Mouse (Mus musculus) adrenal gland, adult 18-20 months (tissue): ENCODE data around the gene Lrrc17. TPM values are rescaled to one million over a fixed set of nuclear protein-coding genes. Genes with fewer than 3 reads are reported as not detected.

ENCODE experiments used
- DNase-seq, 2 experiments: peaks; one replicate each; pipeline ENCODE4 v3.0.0; 2021 to 2022; ENCODE audit warnings: low spot score in 2 of 2
- long read RNA-seq, 2 experiments: library from polyadenylated mRNA; stranded (forward); transcript quantifications; one replicate each; pipeline ENCODE4 v2.0.0; 2021
- total RNA-seq, 2 experiments: library from RNA; stranded (reverse); gene quantifications; 1 replicate in 1 of 2; 2 replicates in 1 of 2; pipeline ENCODE4 v1.2.3; 2021

Lrrc17 gene
- total RNA-seq, result 1 to 10 TPM; 3.0 to 3.4 TPM
- long read RNA-seq, experiment 1, partial matches to known transcripts, result 0 of 1 reads
- long read RNA-seq, experiment 1, other reads (novel, unspliced or antisense), result 0 of 1 reads
- long read RNA-seq, experiment 2, partial matches to known transcripts, result 0 of 3 reads
- long read RNA-seq, experiment 2, other reads (novel, unspliced or antisense), result 0 of 3 reads

- no peak for DNase-seq
Measured at GRCm38 (mm10) chr5:21543409-21544201, at the start of gene Lrrc17. TSS of gene Lrrc17 (plus strand) at chr5:21543559.

DNA sequence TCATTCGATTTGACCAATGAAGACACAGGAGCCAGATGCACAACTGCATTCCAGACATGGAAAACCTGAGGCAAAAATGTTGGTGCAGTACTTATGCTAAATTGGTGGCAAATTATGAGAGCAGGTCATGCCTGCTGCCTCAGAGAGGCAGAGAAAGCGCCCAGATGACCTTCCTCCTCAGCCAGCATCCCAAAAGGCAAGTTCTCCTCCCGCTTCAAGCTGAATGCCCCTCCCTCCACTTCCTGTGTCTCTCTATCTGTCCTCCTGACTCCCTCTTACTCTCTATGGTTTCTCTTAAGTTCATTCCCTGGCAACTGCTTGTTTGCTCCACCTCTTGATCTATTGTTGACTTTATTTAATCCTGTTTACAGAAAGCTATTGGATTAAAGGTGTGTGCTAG is 48.6 kb upstream of the Lrrc17 start:
- DNase-seq, result no peak

DNA sequence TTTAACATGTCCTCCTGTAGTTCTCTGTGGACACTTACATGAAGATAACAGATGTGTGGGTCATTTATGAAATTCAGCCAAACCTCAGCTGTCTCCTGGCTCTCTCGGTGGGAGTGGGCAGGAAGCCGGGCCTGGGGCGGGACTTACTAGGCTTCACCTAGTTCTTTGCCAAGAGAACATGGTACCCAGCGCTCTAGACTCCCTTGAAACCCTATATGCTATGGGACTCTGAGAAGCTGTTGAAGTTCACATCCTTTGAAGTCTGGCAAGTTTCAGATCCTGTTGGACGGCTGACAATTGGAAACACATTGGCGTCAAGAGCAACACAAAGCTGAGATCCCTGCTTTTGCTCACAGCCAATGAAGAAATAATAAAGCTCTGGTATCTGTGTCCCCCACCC is 47.0 kb upstream of the Lrrc17 start:
- no peak for DNase-seq

DNA sequence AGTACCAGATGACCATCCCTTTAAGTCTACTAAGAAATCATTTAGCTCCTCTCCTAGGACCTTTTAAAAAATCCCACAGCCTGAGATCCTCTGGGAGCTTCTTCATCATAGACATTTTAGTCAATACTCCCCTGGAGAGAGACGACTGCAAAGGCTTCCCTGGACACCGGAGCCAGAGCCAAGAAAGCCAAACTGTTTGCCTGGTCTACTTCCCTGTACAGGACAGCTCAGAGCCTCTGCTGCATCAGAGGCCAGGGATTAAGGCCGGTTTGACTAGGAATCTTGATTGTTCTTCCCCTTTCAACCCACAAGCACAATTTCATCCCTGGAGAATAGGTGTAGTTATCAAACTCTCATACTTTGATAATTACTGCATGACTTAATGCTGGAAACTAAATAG is 46.5 kb upstream of the Lrrc17 start:
- no peak for DNase-seq

DNA sequence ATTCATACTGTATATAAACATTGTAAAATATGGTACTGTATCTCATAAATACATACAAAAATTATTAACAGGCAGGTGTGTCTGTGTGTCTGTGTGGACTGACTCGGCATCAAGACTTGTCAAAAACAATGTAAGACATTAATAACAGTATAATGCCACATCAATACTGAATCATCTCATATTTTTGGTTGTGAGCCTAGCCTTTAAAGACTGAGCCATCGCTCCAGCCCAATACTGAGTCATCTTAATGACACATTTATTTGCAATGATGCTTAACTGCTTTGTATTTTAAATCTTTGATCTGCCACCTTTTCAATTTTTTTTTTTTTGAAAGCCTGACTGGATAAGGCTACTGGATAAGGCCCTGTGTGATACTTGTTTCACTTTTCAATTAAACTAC is 44.9 kb upstream of the Lrrc17 start:
- DNase-seq, result no peak

DNA sequence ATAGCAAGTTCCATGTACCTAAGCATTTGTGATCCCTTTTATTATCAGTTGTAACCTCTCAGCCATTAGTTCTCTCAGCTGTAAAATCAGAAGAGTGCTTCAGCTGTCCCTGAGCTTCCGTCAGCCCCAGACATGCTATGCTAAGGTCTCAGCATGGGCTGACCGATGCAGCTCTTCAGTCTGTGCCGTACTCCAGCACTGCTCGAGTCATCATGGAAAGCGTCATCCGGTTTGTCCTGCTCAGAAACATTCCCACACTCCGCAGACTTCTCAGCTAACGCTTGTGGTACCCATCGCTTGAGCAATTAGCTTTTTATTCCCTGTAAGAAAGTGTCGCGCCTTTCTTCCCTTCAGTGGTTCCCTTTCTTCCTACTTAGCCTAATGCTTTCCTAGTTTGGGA is 44.4 kb upstream of the Lrrc17 start:
- no peak for DNase-seq

DNA sequence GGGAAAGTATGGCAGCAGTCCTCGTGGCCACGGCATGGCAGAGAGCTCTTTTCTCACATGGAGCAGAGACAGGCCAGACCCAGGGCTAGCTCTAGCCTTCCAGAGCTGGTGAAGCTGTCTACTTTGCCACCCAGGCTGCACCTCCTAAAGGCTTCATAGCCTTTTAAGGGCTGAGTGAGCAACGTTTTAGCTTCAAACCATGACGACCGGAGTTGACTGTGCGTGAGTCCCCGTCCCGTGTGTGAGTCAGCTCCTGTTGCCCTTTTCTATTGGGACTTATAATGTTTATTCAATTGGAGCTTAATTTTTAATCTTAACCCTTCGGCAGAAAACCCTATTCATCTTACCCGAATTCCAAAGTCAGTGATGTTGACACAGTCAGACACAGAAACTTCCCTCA is 43.2 kb upstream of the Lrrc17 start:
- DNase-seq, result no peak

DNA sequence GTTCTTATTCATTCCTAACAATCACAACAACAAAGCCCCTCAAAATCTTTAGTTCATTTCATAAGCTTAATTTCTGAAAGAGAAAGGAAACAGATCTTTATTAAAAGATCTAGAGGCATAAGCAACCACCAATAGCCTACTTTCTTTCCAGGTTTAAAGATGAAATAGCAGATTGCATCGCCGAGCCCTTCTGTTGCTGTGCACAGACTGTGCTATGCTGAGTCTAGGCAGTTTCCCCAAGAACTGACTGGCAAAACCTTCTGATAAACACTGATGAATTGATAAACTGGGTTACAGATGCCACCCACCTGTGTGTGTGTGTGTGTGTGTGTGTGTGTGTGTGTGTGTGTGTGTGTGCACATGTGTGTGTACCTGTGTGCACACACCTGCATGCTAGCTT is 42.4 kb upstream of the Lrrc17 start:
- DNase-seq, result no peak

GRCm38 (mm10) chr5:21502936-21503610 is 40.3 kb upstream of the Lrrc17 start:
- DNase-seq, result no peak

GRCm38 (mm10) chr5:21505159-21505558 is 38.2 kb upstream of the Lrrc17 start:
- no peak for DNase-seq

GRCm38 (mm10) chr5:21506887-21507286 is 36.5 kb upstream of the Lrrc17 start:
- no peak for DNase-seq

- no peak for DNase-seq
Measured at GRCm38 (mm10) chr5:21509801-21510200, 33.6 kb upstream of the Lrrc17 start.

DNA sequence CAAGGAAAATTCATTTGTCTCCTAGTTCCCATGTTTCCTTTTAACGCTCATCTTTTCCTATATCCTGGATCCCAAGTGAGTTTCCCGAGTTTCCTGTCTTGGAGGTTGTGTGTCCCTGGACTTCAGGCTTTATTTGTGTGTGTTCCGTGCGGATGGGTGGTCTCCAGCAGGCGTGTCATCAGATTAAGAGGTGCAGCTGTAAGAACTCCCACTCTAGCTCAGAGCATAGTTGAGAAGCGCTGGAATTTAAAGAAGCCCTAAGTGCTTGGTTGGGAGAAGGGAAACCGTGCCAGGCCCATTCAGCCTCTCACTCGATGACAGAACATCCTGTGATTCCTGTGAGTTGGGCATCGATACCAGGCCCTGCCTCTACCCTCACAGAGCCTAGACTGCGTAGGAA is 30.0 kb upstream of the Lrrc17 start:
- DNase-seq, result no peak

DNA sequence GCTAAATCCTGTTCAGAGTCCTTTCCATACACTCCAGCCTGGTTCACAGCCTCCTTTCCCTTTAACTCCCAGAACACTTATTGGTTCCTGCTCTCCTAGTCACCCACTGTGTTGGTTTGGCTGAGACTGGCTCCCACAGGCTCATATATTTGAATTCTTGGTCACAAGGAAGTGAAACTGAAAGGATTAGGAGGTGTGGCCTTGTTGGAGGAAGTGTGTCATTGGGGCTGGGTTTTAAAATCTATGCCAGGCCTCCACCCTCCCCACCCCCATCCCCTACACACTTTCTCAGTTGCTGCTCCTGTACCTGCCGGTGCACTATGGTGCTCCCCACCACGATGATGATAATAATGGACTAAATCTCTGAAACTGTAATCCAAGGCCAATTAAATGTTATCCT is 25.8 kb upstream of the Lrrc17 start:
- no peak for DNase-seq

DNA sequence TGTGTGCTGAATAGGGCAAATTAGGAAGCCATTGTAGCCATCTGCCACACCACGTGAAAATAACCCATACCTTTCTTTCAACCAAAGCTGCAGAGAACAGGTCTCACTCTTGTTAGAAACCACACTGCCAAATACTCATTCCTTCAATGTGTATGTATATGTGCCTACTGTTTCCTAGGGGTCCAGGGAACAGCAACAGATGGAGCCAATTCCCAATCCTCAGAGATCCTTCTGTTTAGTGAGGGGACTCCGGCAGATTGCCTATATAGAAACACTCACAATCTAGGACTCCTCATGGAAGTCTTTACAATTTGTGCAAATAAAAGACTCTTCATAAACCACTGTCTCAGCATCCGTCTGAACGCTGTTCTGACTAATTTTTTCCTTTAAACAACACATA is 25.2 kb upstream of the Lrrc17 start:
- no peak for DNase-seq

- DNase-seq, result no peak
Measured at GRCm38 (mm10) chr5:21519166-21519565, 24.2 kb upstream of the Lrrc17 start.

GRCm38 (mm10) chr5:21526835-21527485 is 16.4 kb upstream of the Lrrc17 start:
- DNase-seq, result no peak

- no peak for DNase-seq
Measured at GRCm38 (mm10) chr5:21527488-21527911, 15.9 kb upstream of the Lrrc17 start.

GRCm38 (mm10) chr5:21528068-21528842 is 15.1 kb upstream of the Lrrc17 start:
- no peak for DNase-seq

GRCm38 (mm10) chr5:21529110-21529720 is 14.1 kb upstream of the Lrrc17 start:
- no peak for DNase-seq

- DNase-seq, result no peak
Measured at GRCm38 (mm10) chr5:21532126-21532525, 11.2 kb upstream of the Lrrc17 start.
